In genomic region chr17:67908137-67908536, GRCm38 (mm10) we compare ENCODE assay signal across 18 mouse cellular contexts.
DNase-seq lines count a peak whose midpoint lies in the region; ATAC-seq and TF ChIP-seq lines count a peak whose summit lies in the region.
"Had no signal": no experiment of that assay in that cellular context is flagged by ENCODE, and none has a peak within 500 bp of the region (broad histone marks: within the 10 kb centered on the region; RNA-seq: fewer than 3 reads in every experiment).

No protein-coding gene starts in this region.

- H3K4me2 ChIP-seq in lung, embryonic 16.5 days (ENCODE audit: low read depth, low read length) = no peak overlapping the region
- peak overlapping the region; percentile 28 for H3K4me2 ChIP-seq in myocyte (ENCODE audit: low read depth)
- no peak overlapping the region for H3K4me2 ChIP-seq in midbrain, embryonic 14.5 days (ENCODE audit: low read length)
- H3K4me2 ChIP-seq: embryonic facial prominence, embryonic 12.5 days; forebrain, embryonic 15.5 days; heart, embryonic 13.5 days; hindbrain, embryonic 12.5 days had no signal

- no peaks in the 10 kb centered on the region for H3K36me3 ChIP-seq in heart, adult 2 months (ENCODE audit: control insufficient read depth, insufficient read depth, low read length)
- H3K36me3 ChIP-seq in lung, embryonic 16.5 days (ENCODE audit: control insufficient read depth, insufficient read depth, low read length) = no peaks in the 10 kb centered on the region
- no peaks in the 10 kb centered on the region for H3K36me3 ChIP-seq in myocyte (ENCODE audit: control insufficient read depth, insufficient read depth)
- no peaks in the 10 kb centered on the region for H3K36me3 ChIP-seq in midbrain, embryonic 14.5 days (ENCODE audit: control insufficient read depth, insufficient read depth, low read length)
- H3K36me3 ChIP-seq: embryonic facial prominence, embryonic 12.5 days; forebrain, embryonic 15.5 days; heart, embryonic 13.5 days; hindbrain, embryonic 12.5 days had no signal

- H3K27ac ChIP-seq in heart, adult 2 months = no peak overlapping the region
- H3K27ac ChIP-seq in lung, embryonic 16.5 days (ENCODE audit: low read length) = peak overlapping the region; percentile 44
- no peak overlapping the region for H3K27ac ChIP-seq in layer of hippocampus, adult 2 months
- no peak overlapping the region for H3K27ac ChIP-seq in midbrain, embryonic 14.5 days (replicated peaks; ENCODE audit: low read depth, low read length)
- H3K27ac ChIP-seq: embryonic facial prominence, embryonic 12.5 days; forebrain, embryonic 15.5 days; heart, embryonic 13.5 days; hindbrain, embryonic 12.5 days had no signal

- TF ChIP-seq POLR2A in heart, adult 2 months (IDR thresholded peaks at IDR 0.05; ENCODE audit: insufficient read depth, low read depth, low read length) = no peak
- TF ChIP-seq POLR2A in myocyte (IDR thresholded peaks at IDR 0.05; ENCODE audit: insufficient read length, low read depth) = no peak

- no peaks in the 10 kb centered on the region for H3K79me2 ChIP-seq in heart, adult 2 months (replicated peaks; ENCODE audit: control insufficient read depth, insufficient read depth, low read length)
- H3K79me2 ChIP-seq in myocyte (ENCODE audit: control insufficient read depth, insufficient read depth) = peaks cover 13% of the 10 kb centered on the region

- peak; percentile 72 for DNase-seq in heart, adult 11 months
- no peak for DNase-seq in heart, adult 2 months
- DNase-seq in lung, postnatal 36 days = no peak
- DNase-seq in layer of hippocampus, adult 2 months (ENCODE audit: low spot score in 2 of 2) = no peak
- DNase-seq in midbrain, embryonic 14.5 days = no peak
- DNase-seq: adrenal gland, postnatal 25 days; cerebellum, adult 18-20 months; cerebellum, adult 9-11 months; gastrocnemius, postnatal 10 days; heart, postnatal 36 days had no signal

- no peak for TF ChIP-seq EP300 in heart, adult 2 months (IDR thresholded peaks at IDR 0.05; ENCODE audit: insufficient read depth, low read depth, low read length)

- peaks cover 2% of the 10 kb centered on the region; the same call in 1 of the 2 replicates for H3K4me1 ChIP-seq in heart, adult 2 months (ENCODE audit: control insufficient read depth, insufficient read depth, low read length)
- 0 out of 2 replicates have a peak, but pooled peaks cover 5% of the 10 kb centered on the region for H3K4me1 ChIP-seq in lung, embryonic 16.5 days (replicated peaks; ENCODE audit: control insufficient read depth, insufficient read depth, low read length)
- no peaks in the 10 kb centered on the region for H3K4me1 ChIP-seq in midbrain, embryonic 14.5 days (ENCODE audit: control insufficient read depth, insufficient read depth, low read length)

- TF ChIP-seq CTCF in heart, adult 2 months (IDR thresholded peaks at IDR 0.05) = no peak
- no peak for TF ChIP-seq CTCF in layer of hippocampus, adult 2 months (conservative IDR thresholded peaks at IDR 0.05)

- H3K27me3 ChIP-seq in heart, adult 2 months (ENCODE audit: control insufficient read depth, insufficient read depth, low read length) = no peaks in the 10 kb centered on the region
- no peaks in the 10 kb centered on the region for H3K27me3 ChIP-seq in lung, embryonic 16.5 days (ENCODE audit: control insufficient read depth, insufficient read depth, low read depth, low read length)
- H3K27me3 ChIP-seq in myocyte (ENCODE audit: control insufficient read depth, insufficient read depth, insufficient read length) = no peaks in the 10 kb centered on the region
- no peaks in the 10 kb centered on the region for H3K27me3 ChIP-seq in midbrain, embryonic 14.5 days (ENCODE audit: control insufficient read depth, insufficient read depth, low read length)
- H3K27me3 ChIP-seq: embryonic facial prominence, embryonic 12.5 days; forebrain, embryonic 15.5 days; heart, embryonic 13.5 days; hindbrain, embryonic 12.5 days had no signal

- WGBS in heart, adult 2 months = 86% methylated on average over 4 of the region's 4 CpGs
- 68% methylated on average over 4 of the region's 4 CpGs for WGBS in lung, embryonic 16.5 days
- 81% methylated on average over 4 of the region's 4 CpGs for WGBS in midbrain, embryonic 14.5 days

- H3K9me3 ChIP-seq in lung, embryonic 16.5 days (ENCODE audit: control insufficient read depth, low read length) = no peaks in the 10 kb centered on the region
- no peaks in the 10 kb centered on the region for H3K9me3 ChIP-seq in midbrain, embryonic 14.5 days (ENCODE audit: control insufficient read depth, low read length)
- H3K9me3 ChIP-seq: embryonic facial prominence, embryonic 12.5 days; forebrain, embryonic 15.5 days; heart, embryonic 13.5 days; hindbrain, embryonic 12.5 days had no signal

- intact Hi-C loops in heart, adult 2 months (cut with DNase I) = no loop called here

- no peak overlapping the region for H3K9ac ChIP-seq in heart, adult 2 months (ENCODE audit: low read depth, low read length)
- H3K9ac ChIP-seq in lung, embryonic 16.5 days (ENCODE audit: low read length) = no peak overlapping the region
- H3K9ac ChIP-seq in midbrain, embryonic 14.5 days (replicated peaks; ENCODE audit: low read length) = no peak overlapping the region
- H3K9ac ChIP-seq: embryonic facial prominence, embryonic 12.5 days; forebrain, embryonic 15.5 days; heart, embryonic 13.5 days; hindbrain, embryonic 12.5 days had no signal

- peak; percentile 13; the same call in 1 of the 2 replicates for ATAC-seq in lung, embryonic 16.5 days (ENCODE audit: low read depth)
- no peak for ATAC-seq in midbrain, embryonic 14.5 days (ENCODE audit: low FRiP score, low TSS enrichment)
- ATAC-seq: activated CD4-positive, CD25-positive, alpha-beta regulatory T cell, adult 4 months; forebrain, embryonic 15.5 days; hindbrain, embryonic 16.5 days had no signal

- H3K4me3 ChIP-seq in heart, adult 2 months = no peak overlapping the region
- H3K4me3 ChIP-seq in lung, embryonic 16.5 days (ENCODE audit: low read length) = no peak overlapping the region
- H3K4me3 ChIP-seq in myocyte = no peak overlapping the region
- no peak overlapping the region for H3K4me3 ChIP-seq in layer of hippocampus, adult 2 months
- no peak overlapping the region for H3K4me3 ChIP-seq in midbrain, embryonic 14.5 days (replicated peaks; ENCODE audit: low read depth, low read length)
- H3K4me3 ChIP-seq: embryonic facial prominence, embryonic 12.5 days; forebrain, embryonic 15.5 days; heart, embryonic 13.5 days; hindbrain, embryonic 12.5 days had no signal

- no peak overlapping the region for H3ac ChIP-seq in myocyte (ENCODE audit: control insufficient read depth, insufficient read length)

TF ChIP-seq in myocyte, 11 proteins besides CTCF, POLR2A, EP300 and RAD21:
- TF ChIP-seq TCF12 (IDR thresholded peaks at IDR 0.05; ENCODE audit: insufficient read depth, poor library complexity, severe bottlenecking) (no peak), TCF3 (IDR thresholded peaks at IDR 0.05; ENCODE audit: insufficient read length, low read depth) (no peak), E2F4 (IDR thresholded peaks at IDR 0.05; ENCODE audit: insufficient read depth) (no peak), SRF (IDR thresholded peaks at IDR 0.05; ENCODE audit: control insufficient read depth, insufficient read length, low read depth) (no peak), MYOG (IDR thresholded peaks at IDR 0.05; ENCODE audit: control insufficient read depth in 1 of 3, insufficient read depth in 1 of 3, insufficient read length in 2 of 3, low read depth in 2 of 3) (no peak), CEBPB (IDR thresholded peaks at IDR 0.05; ENCODE audit: insufficient read depth, poor library complexity, severe bottlenecking) (no peak), MAX (IDR thresholded peaks at IDR 0.05; ENCODE audit: low read depth) (no peak), USF1 (IDR thresholded peaks at IDR 0.05; ENCODE audit: low read depth) (no peak), REST (IDR thresholded peaks at IDR 0.05; ENCODE audit: insufficient read depth, insufficient read length) (no peak), POLR2AphosphoS2 (IDR thresholded peaks at IDR 0.05; ENCODE audit: insufficient read length, low read depth) (no peak), MYOD1 (IDR thresholded peaks at IDR 0.05; ENCODE audit: control insufficient read depth in 1 of 3, insufficient read length in 2 of 3, low read depth in 2 of 3) (no peak)
